Mouse (Mus musculus) liver, adult 10 weeks (tissue): ENCODE data around the gene Olfr1278. TPM values are rescaled to one million over a fixed set of nuclear protein-coding genes. Genes with fewer than 3 reads are reported as not detected.

Source experiments
- polyA plus RNA-seq: library from polyadenylated mRNA; stranded (reverse); fragments of 350-450 nt; fragmentation: Illumina TruSeq; extraction: RNeasy Lipid Tissue Mini Kit (QIAGEN cat#74804); gene quantifications from one replicate; pipeline ENCODE4 v1.2.3, GENCODE M21; 2014; ENCODE audit warnings: low read depth, low replicate concordance

Gene Olfr1278
- polyA plus RNA-seq: not detected

GRCm38 (mm10) chr2:111289836-111290235, at the start of gene Olfr1278:
Gene Olfr1278 (plus strand): TSS chr2:111290136.

GRCm38 (mm10) chr2:111254216-111254615, 35.7 kb upstream of the Olfr1278 start, which contains the start of gene Olfr1276:
Gene Olfr1276 (plus strand): TSS chr2:111254516.

GRCm38 (mm10) chr2:111274006-111274405, 15.9 kb upstream of the Olfr1278 start, which contains the start of gene Olfr1277:
Gene Olfr1277 (minus strand): TSS chr2:111274106.

GRCm38 (mm10) chr2:111300374-111300773, 10.4 kb downstream of the Olfr1278 start, which contains the start of gene Olfr1279:
Gene Olfr1279 (plus strand): TSS chr2:111300635.

GRCm38 (mm10) chr2:111313717-111314116, 23.8 kb downstream of the Olfr1278 start, which contains the start of gene Olfr1280:
Gene Olfr1280 (plus strand): TSS chr2:111314017.

GRCm38 (mm10) chr2:111326220-111326619, 36.3 kb downstream of the Olfr1278 start, which contains the start of gene Olfr1281:
Gene Olfr1281 (plus strand): TSS chr2:111326520.

GRCm38 (mm10) chr2:111335976-111336375, 46.0 kb downstream of the Olfr1278 start, which contains the start of gene Olfr1282:
Gene Olfr1282 (minus strand): TSS chr2:111336076.

Other genes starting within 250 kb of the Olfr1278 start
- not detected for gene Gm13941, start 184.2 kb upstream of the Olfr1278 start, polyA plus RNA-seq
- not detected for gene Gm15130, start 137.2 kb upstream of the Olfr1278 start, polyA plus RNA-seq
- not detected for gene 4930430A15Rik, start 60.5 kb upstream of the Olfr1278 start, polyA plus RNA-seq
- gene Olfr1275, start 54.9 kb upstream of the Olfr1278 start, polyA plus RNA-seq: not detected
- gene Olfr1276, start 35.6 kb upstream of the Olfr1278 start, polyA plus RNA-seq: not detected
- gene Olfr1277, start 16.0 kb upstream of the Olfr1278 start, polyA plus RNA-seq: not detected
- gene Olfr1279, start 10.5 kb downstream of the Olfr1278 start, polyA plus RNA-seq: not detected
- not detected for gene Olfr1280, start 23.9 kb downstream of the Olfr1278 start, polyA plus RNA-seq
- not detected for gene Olfr1281, start 36.4 kb downstream of the Olfr1278 start, polyA plus RNA-seq
- gene Olfr1282, start 45.9 kb downstream of the Olfr1278 start, polyA plus RNA-seq: not detected
- gene Olfr1283, start 76.7 kb downstream of the Olfr1278 start, polyA plus RNA-seq: not detected
- gene Olfr1284, start 85.4 kb downstream of the Olfr1278 start, polyA plus RNA-seq: not detected
- not detected for gene Olfr1286, start 133.0 kb downstream of the Olfr1278 start, polyA plus RNA-seq
- not detected for gene Olfr1287, start 159.0 kb downstream of the Olfr1278 start, polyA plus RNA-seq
- gene Olfr1288, start 184.0 kb downstream of the Olfr1278 start, polyA plus RNA-seq: not detected
- not detected for gene Olfr1289, start 190.7 kb downstream of the Olfr1278 start, polyA plus RNA-seq
- gene Olfr1290, start 203.7 kb downstream of the Olfr1278 start, polyA plus RNA-seq: not detected
- gene Olfr1291-ps1, start 207.0 kb downstream of the Olfr1278 start, polyA plus RNA-seq: not detected
- gene Olfr1293-ps, start 235.1 kb downstream of the Olfr1278 start, polyA plus RNA-seq: not detected